Mouse (Mus musculus) neural tube, embryonic 11.5 days (tissue): ENCODE data around the gene Ggta1. TPM values are rescaled to one million over a fixed set of nuclear protein-coding genes. Genes with fewer than 3 reads are reported as not detected.
"Not testable (repeated sequence)": the region's sequence is repeated elsewhere in the genome, so short reads cannot be mapped to it uniquely, and the experiment has no call there.

Source experiments
- ATAC-seq: fragments of 200-750 bp; cut with Nextera tagmentation; 2 replicates; pipeline ENCODE4 v1.8.0; 2017; ENCODE audit warnings: moderate number of reproducible peaks, mild to moderate bottlenecking, moderate TSS enrichment, moderate library complexity; ENCODE audit not compliant: insufficient read depth, low FRiP score, low TSS enrichment
- DNase-seq: peaks from one replicate; pipeline ENCODE4 v3.0.0-alpha.2; 2015; ENCODE audit warnings: low spot score
- H3K27ac ChIP-seq: fragments of 300-500 bp; sonication (generic); 2 replicates; pipeline ENCODE4 v1.5.1; 2014; ENCODE audit warnings: low read depth, mild to moderate bottlenecking, low read length
- H3K27me3 ChIP-seq: fragments of 300-500 bp; sonication (generic); 2 replicates; pipeline ENCODE4 v1.6.1; 2014; ENCODE audit warnings: mild to moderate bottlenecking, low read length, mixed read lengths; ENCODE audit not compliant: control insufficient read depth, insufficient read depth
- H3K36me3 ChIP-seq: fragments of 300-500 bp; sonication (generic); 2 replicates; pipeline ENCODE4 v1.6.1; 2014; ENCODE audit warnings: mild to moderate bottlenecking, low read length, moderate library complexity, mixed read lengths; ENCODE audit not compliant: control insufficient read depth, insufficient read depth
- H3K4me1 ChIP-seq: fragments of 300-500 bp; sonication (generic); 2 replicates; pipeline ENCODE4 v1.6.1; 2014; ENCODE audit warnings: low read length, mixed read lengths; ENCODE audit not compliant: control insufficient read depth, insufficient read depth
- H3K4me2 ChIP-seq: fragments of 300-500 bp; sonication (generic); 2 replicates; pipeline ENCODE4 v1.6.1; 2014; ENCODE audit warnings: low read depth, mild to moderate bottlenecking, moderate library complexity
- H3K4me3 ChIP-seq: fragments of 300-500 bp; sonication (generic); 2 replicates; pipeline ENCODE4 v1.5.1; 2014; ENCODE audit warnings: low read depth, low read length
- H3K9ac ChIP-seq: fragments of 300-500 bp; sonication (generic); 2 replicates; pipeline ENCODE4 v1.6.1; 2014; ENCODE audit warnings: mild to moderate bottlenecking, low read length
- H3K9me3 ChIP-seq: fragments of 300-500 bp; sonication (generic); 2 replicates; pipeline ENCODE4 v1.6.1; 2016; ENCODE audit warnings: low read length; ENCODE audit not compliant: control insufficient read depth
- WGBS: fragments of 180-500 bp; shearing (Covaris S2); extraction: QIAGEN DNeasy Blood & Tissue Kit; methylation state at CpG from one replicate; pipeline ENCODE4 v1.1.7; 2014; 5-methylcytosine and 5-hydroxymethylcytosine counted together
- polyA plus RNA-seq: library from polyadenylated mRNA; unstranded; fragments of >200 nt; fragmentation: Nextera tagmentation; extraction: Ambion mirVana; gene quantifications from 2 replicates; pipeline ENCODE4 v1.2.1, GENCODE M21; 2014

Ggta1 gene
- polyA plus RNA-seq, 1 experiment from 2014 or later = 9.5 TPM

DNA sequence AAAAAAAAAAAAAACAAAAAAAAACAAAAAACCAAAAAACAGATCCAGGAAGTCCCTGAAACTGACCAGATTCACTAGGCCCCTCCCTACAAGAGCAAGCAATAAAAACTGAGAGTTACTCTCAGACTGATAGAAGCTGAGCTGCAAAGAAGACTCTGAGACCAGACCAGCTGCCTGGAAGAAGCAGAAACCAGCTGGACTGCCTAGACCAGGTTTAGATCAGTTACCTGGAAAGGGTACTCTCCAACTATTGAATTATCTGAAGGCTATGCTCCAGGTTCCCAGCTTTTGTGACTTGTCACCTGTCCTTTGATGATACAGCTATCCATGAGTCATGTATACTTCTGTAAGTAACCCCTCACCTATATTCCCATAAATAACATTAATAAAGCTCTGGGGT is 3.7 kb downstream of the Ggta1 start:
- H3K4me1 ChIP-seq = peaks cover 3% of the 10 kb centered on the region; the same call in 1 of the 2 replicates
- no peak for ATAC-seq
- H3K27me3 ChIP-seq = no peaks in the 10 kb centered on the region; the same call in 1 of the 2 replicates
- no peak overlapping the region for H3K27ac ChIP-seq
- no peaks in the 10 kb centered on the region for H3K9me3 ChIP-seq
- H3K36me3 ChIP-seq = no peaks in the 10 kb centered on the region
- H3K4me3 ChIP-seq = no peak overlapping the region
- H3K9ac ChIP-seq = no peak overlapping the region
- no peak overlapping the region for H3K4me2 ChIP-seq
- no peak for DNase-seq

DNA sequence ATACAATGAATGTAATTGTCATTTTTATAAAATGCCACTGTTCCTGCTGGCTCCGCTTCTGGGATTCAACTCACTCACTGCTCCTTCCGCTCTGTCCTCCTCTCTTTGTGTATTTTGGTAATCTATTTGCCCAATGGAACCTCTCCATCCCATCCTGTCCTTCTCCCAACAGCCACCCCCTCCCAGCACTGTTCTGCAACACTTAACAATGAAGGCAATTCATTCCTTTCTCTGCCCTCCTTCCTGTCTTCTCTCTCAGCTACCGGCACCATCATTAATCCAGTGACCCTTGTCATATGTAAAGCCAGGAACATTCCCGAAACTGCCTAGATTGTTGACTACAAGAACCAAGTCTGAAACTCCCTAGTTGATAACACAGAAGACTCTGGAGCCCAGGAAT is 4.6 kb downstream of the Ggta1 start:
- H3K9ac ChIP-seq = no peak overlapping the region
- no peak for ATAC-seq
- H3K36me3 ChIP-seq = no peaks in the 10 kb centered on the region
- no peak overlapping the region for H3K4me2 ChIP-seq
- H3K27ac ChIP-seq = no peak overlapping the region
- WGBS = 60% methylated on average over 4 of the region's 4 CpGs
- DNase-seq = no peak
- H3K4me3 ChIP-seq = no peak overlapping the region
- peaks cover 3% of the 10 kb centered on the region; the same call in 1 of the 2 replicates for H3K4me1 ChIP-seq
- H3K9me3 ChIP-seq = no peaks in the 10 kb centered on the region
- no peaks in the 10 kb centered on the region; the same call in 1 of the 2 replicates for H3K27me3 ChIP-seq

DNA sequence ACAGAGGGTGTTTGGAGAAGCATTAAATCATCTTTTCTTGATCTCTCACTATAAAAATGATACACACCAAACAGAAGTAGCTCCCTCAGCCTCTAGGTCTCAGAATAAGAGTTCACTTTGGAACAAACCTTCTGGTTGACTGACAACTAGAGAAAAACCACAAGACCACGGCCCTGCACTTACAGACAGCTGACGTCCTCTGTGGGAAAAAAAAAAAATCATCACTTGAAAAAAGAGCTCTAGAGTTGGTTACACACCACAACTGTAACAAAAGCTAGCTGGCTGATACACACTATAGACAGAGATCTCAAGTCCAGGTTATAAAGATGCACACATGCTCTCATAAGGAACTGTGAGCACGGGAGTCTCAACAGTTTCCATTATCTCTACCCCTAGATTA is 9.3 kb downstream of the Ggta1 start:
- no peak for ATAC-seq

DNA sequence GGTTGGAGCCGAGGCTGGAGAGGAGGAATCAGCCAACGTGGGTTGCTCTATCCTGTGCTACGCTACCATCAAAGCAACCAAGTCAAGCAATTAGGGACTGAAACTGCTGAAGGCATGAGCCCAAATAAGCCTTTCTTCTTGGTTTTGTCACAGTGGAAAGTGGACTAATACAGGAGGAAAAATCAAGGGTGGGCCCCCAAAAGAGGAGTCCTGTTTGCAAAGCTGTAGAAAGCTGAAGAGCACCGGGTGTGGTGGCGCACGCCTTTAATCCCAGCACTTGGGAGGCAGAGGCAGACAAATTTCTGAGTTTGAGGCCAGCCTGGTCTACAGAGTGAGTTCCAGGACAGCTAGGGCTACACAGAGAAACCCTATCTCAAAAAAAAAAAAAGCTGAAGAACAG is 10.3 kb downstream of the Ggta1 start:
- ATAC-seq, H3K9me3 ChIP-seq, H3K27ac ChIP-seq, H3K36me3 ChIP-seq, H3K4me3 ChIP-seq, H3K4me1 ChIP-seq, DNase-seq, H3K9ac ChIP-seq, H3K27me3 ChIP-seq, H3K4me2 ChIP-seq: not testable (repeated sequence)
- WGBS = 93% methylated on average over 6 of the region's 6 CpGs

More for the DNA sequence above, 9.3 kb downstream of the Ggta1 start:
- Histone ChIP-seq H3K27me3 (no peaks in the 10 kb centered on the region), H3K4me2 (no peak overlapping the region), H3K4me1 (0 out of 2 replicates have a peak, but pooled peaks cover under 1% of the 10 kb centered on the region), H3K9ac (no peak overlapping the region), H3K4me3 (no peak overlapping the region), H3K27ac (no peak overlapping the region), H3K9me3 (no peaks in the 10 kb centered on the region), H3K36me3 (no peaks in the 10 kb centered on the region)
- no peak for DNase-seq
- 91% methylated on average over 3 of the region's 3 CpGs for WGBS

DNA sequence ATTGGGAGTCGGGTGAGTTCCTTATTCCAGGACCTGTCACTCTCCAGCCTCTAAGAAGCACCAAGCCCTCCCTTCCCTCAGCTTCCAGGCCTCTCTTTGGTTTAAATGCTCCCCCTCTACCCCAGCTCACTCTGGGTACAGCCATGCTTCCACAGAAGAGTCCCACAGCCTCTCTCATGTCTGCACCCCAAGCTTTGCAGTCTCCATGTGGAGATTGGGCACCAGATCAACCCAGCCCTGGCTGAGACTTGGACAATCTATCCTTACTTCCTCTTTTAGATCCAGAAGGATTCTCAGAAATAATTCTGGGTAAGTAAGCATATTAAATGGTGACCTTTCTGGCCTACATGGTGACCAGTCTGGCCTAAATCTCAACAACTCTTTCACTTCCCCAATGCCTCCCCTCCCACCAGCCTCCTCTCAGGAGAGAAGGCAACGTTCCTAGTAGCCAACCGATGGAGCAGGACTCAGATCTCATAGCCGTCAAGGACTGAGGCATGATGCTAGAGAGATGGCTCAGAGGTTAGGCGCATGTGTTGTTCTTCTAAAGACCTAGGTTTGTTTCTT is 11.5 kb downstream of the Ggta1 start:
- Histone ChIP-seq H3K36me3 (no peaks in the 10 kb centered on the region), H3K9ac (no peak overlapping the region), H3K27ac (no peak overlapping the region), H3K4me1 (peaks cover 4% of the 10 kb centered on the region; the same call in 1 of the 2 replicates), H3K27me3 (no peaks in the 10 kb centered on the region), H3K4me2 (no peak overlapping the region), H3K4me3 (no peak overlapping the region), H3K9me3 (no peaks in the 10 kb centered on the region)
- DNase-seq (no peak), ATAC-seq (no peak)
- WGBS = 87% methylated on average over 5 of the region's 5 CpGs

DNA sequence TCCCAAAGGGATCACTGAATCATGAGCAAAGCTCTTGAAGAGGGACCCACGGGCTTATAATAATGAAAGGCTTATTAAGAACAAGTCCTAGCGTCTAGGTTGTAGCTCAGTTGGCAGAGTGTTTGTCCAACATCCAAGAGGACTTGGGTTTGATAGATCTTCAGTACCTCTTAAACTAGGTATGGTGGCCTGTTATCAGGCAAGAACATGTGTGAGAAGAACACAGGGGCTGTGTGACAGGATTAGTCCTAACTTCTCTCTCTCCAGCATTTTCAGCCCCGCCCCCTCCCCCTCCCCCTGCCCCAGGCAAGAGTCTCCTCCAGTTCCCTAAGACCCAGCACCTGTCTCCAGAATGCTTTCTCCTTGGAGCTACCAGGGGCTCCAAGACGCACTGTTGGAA is 12.2 kb downstream of the Ggta1 start:
- no peaks in the 10 kb centered on the region for H3K27me3 ChIP-seq
- WGBS = 87% methylated on average over 4 of the region's 4 CpGs
- no peak overlapping the region for H3K9ac ChIP-seq
- H3K9me3 ChIP-seq = no peaks in the 10 kb centered on the region
- no peaks in the 10 kb centered on the region for H3K36me3 ChIP-seq
- H3K4me2 ChIP-seq = no peak overlapping the region
- peaks cover 4% of the 10 kb centered on the region; the same call in 1 of the 2 replicates for H3K4me1 ChIP-seq
- no peak overlapping the region for H3K27ac ChIP-seq
- H3K4me3 ChIP-seq = no peak overlapping the region
- ATAC-seq (no peak), DNase-seq (no peak)

DNA sequence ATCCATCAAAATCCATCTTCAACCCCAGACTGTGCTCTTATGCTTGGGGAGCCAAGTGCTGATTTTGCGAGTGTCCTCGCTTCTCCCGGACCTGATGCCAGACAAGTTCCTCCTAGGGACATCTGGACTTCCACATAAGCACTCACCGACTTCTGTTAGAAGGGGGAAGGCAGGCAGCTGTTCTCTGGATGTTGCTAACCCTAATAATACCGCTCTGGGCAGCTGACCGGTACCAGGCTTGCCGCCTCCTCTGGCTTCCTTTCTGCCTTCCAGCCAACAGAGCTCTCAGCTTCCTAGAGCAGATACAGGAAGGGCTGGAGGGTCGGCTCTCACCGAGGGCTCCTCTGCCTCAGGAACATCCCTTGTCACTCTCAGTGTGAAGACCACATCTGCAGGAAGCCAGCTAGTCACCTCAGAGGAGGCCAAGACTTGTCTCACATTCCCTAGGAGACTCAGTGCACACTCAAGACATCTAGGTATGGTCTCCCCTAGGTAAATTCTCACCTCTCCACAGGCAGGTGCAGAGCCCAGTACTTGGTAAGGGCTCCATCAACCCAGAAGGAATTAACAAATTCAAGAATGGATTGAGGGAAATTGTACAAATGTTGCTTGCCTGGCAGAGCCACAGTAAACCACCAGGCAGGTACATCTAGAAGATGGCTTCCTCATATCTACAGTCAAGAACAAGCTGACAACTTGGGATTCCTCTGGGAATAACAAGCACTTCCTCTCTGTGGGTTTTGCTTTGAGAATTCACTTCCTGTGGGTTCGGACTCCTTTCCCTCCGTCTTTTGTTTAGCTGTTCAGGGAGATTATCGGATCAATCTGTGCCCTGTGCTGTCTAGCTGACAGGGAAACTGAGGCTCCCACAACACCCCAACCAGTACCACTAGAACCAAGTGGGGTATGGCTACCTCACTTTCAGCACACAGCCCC is 13.1 kb downstream of the Ggta1 start:
- H3K4me2 ChIP-seq = no peak overlapping the region
- no peak for ATAC-seq
- 83% methylated on average over 12 of the region's 12 CpGs for WGBS
- H3K4me3 ChIP-seq = no peak overlapping the region
- DNase-seq = no peak
- no peaks in the 10 kb centered on the region for H3K36me3 ChIP-seq
- peaks cover 4% of the 10 kb centered on the region; the same call in 1 of the 2 replicates for H3K4me1 ChIP-seq
- no peak overlapping the region for H3K9ac ChIP-seq
- no peak overlapping the region for H3K27ac ChIP-seq
- no peaks in the 10 kb centered on the region for H3K9me3 ChIP-seq
- H3K27me3 ChIP-seq = no peaks in the 10 kb centered on the region

DNA sequence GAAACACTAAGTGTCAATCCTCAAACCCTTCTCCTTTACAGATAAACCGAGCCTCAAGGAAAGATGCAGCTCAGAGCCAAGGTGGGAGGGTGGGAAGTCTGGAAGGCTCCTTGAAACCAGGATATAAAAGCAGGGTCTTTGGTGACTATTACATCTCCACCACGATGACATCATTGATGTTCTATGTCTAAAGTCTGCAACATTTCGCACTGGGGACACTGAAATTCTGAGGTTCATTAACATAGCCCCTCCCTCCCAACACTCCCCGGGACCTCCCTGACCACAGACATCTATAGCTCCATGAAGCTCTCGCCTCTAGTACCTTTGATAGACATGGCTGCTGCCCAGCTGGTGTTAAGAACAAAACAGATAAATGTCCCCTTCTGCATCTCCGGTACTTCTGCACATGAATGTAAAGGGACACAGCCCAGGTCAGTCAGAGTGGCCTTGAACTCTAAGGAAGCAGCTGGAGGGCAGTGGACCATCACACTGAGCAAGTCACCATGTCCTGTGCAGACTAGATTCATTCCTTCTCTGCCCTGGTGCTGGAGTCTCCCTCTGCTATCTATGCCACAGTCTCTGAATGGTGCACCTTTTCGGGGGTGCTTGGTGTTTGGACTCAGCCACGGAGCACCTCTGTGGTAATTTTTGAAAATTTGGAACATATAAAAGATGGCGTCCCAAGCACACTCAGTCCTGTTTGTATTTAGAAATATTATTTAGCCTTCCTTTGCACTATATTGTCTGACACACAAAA is 13.9 kb downstream of the Ggta1 start:
- H3K4me1 ChIP-seq = peaks cover 4% of the 10 kb centered on the region; the same call in 1 of the 2 replicates
- H3K9ac ChIP-seq = no peak overlapping the region
- no peak overlapping the region for H3K4me2 ChIP-seq
- H3K9me3 ChIP-seq = no peaks in the 10 kb centered on the region
- no peaks in the 10 kb centered on the region for H3K36me3 ChIP-seq
- H3K4me3 ChIP-seq = no peak overlapping the region
- ATAC-seq = no peak
- WGBS = 84% methylated on average over 9 of the region's 9 CpGs
- no peaks in the 10 kb centered on the region for H3K27me3 ChIP-seq
- DNase-seq = no peak
- no peak overlapping the region for H3K27ac ChIP-seq
